ENCODE assay signal across 13 mouse cellular contexts in genomic region chr4:105204071-105204470, GRCm38 (mm10). TPM values are rescaled to one million over a fixed set of nuclear protein-coding genes. Genes with fewer than 3 reads are reported as not detected.
DNase-seq lines count a peak whose midpoint lies in the region; ATAC-seq and TF ChIP-seq lines count a peak whose summit lies in the region.
"Had no signal": no experiment of that assay in that cellular context is flagged by ENCODE, and none has a peak within 500 bp of the region (broad histone marks: within the 10 kb centered on the region; RNA-seq: fewer than 3 reads in every experiment).

No protein-coding gene starts in this region.

- no peak overlapping the region for H3K9ac ChIP-seq in forebrain, embryonic 13.5 days
- H3K9ac ChIP-seq in forebrain, embryonic 11.5 days (ENCODE audit: low read length): no peak overlapping the region
- H3K9ac ChIP-seq in kidney, embryonic 16.5 days (replicated peaks; ENCODE audit: low read length): no peak overlapping the region
- H3K9ac ChIP-seq in embryonic facial prominence, embryonic 15.5 days: no peak overlapping the region
- H3K9ac ChIP-seq in stomach, embryonic 14.5 days (replicated peaks; ENCODE audit: low read depth, low read length): no peak overlapping the region
- H3K9ac ChIP-seq in midbrain, postnatal 0 days (replicated peaks; ENCODE audit: low read length, poor library complexity, severe bottlenecking): no peak overlapping the region

- peaks cover 25% of the 10 kb centered on the region for H3K36me3 ChIP-seq in forebrain, embryonic 13.5 days (ENCODE audit: poor library complexity, severe bottlenecking)
- H3K36me3 ChIP-seq in forebrain, embryonic 11.5 days (ENCODE audit: control insufficient read depth, insufficient read depth, low read length): peaks cover 4% of the 10 kb centered on the region; the same call in 1 of the 2 replicates
- H3K36me3 ChIP-seq in kidney, embryonic 16.5 days (ENCODE audit: insufficient read depth, low read length): peaks cover 11% of the 10 kb centered on the region
- peaks cover 12% of the 10 kb centered on the region for H3K36me3 ChIP-seq in embryonic facial prominence, embryonic 15.5 days
- peaks cover 8% of the 10 kb centered on the region for H3K36me3 ChIP-seq in stomach, embryonic 14.5 days (ENCODE audit: control insufficient read depth, insufficient read depth, low read length)
- H3K36me3 ChIP-seq in midbrain, postnatal 0 days (ENCODE audit: insufficient read depth, low read length): no peaks in the 10 kb centered on the region

- no peak for TF ChIP-seq CTCF in midbrain, postnatal 0 days (IDR thresholded peaks at IDR 0.05)

- DNase-seq in forebrain, embryonic 11.5 days (ENCODE audit: low spot score): no peak
- DNase-seq in kidney, adult 18-20 months: no peak
- DNase-seq in midbrain, postnatal 0 days (ENCODE audit: low spot score): no peak
- DNase-seq in urinary bladder, postnatal 25 days (ENCODE audit: low spot score): no peak
- DNase-seq: cerebellum, adult 11 months; gastrocnemius, postnatal 10 days; kidney, adult 11 months; right cerebral cortex, postnatal 14 days; thymus, postnatal 25 days had no signal

- peaks cover 74% of the 10 kb centered on the region for H3K4me1 ChIP-seq in forebrain, embryonic 13.5 days
- peaks cover 12% of the 10 kb centered on the region; the same call in 1 of the 2 replicates for H3K4me1 ChIP-seq in forebrain, embryonic 11.5 days (replicated peaks; ENCODE audit: control insufficient read depth, insufficient read depth, low read length)
- peaks cover 58% of the 10 kb centered on the region for H3K4me1 ChIP-seq in kidney, embryonic 16.5 days (ENCODE audit: insufficient read depth, low read length)
- peaks cover 78% of the 10 kb centered on the region for H3K4me1 ChIP-seq in embryonic facial prominence, embryonic 15.5 days
- H3K4me1 ChIP-seq in stomach, embryonic 14.5 days (ENCODE audit: control insufficient read depth, insufficient read depth, low read length): peaks cover 43% of the 10 kb centered on the region
- no peaks in the 10 kb centered on the region for H3K4me1 ChIP-seq in midbrain, postnatal 0 days (ENCODE audit: insufficient read depth, low read length)

- no peaks in the 10 kb centered on the region for H3K9me3 ChIP-seq in forebrain, embryonic 13.5 days (replicated peaks)
- H3K9me3 ChIP-seq in forebrain, embryonic 11.5 days (ENCODE audit: control insufficient read depth, low read length): no peaks in the 10 kb centered on the region
- H3K9me3 ChIP-seq in kidney, embryonic 16.5 days (ENCODE audit: low read length): no peaks in the 10 kb centered on the region
- no peaks in the 10 kb centered on the region for H3K9me3 ChIP-seq in embryonic facial prominence, embryonic 15.5 days (replicated peaks)
- H3K9me3 ChIP-seq in stomach, embryonic 14.5 days (ENCODE audit: control insufficient read depth, low read depth, low read length): no peaks in the 10 kb centered on the region
- H3K9me3 ChIP-seq in midbrain, postnatal 0 days (ENCODE audit: low read length): no peaks in the 10 kb centered on the region

- H3K27ac ChIP-seq in forebrain, embryonic 13.5 days: peak overlapping the region; percentile 10; the same call in 1 of the 2 replicates
- H3K27ac ChIP-seq in forebrain, embryonic 11.5 days (ENCODE audit: low read depth, low read length): no peak overlapping the region
- peak overlapping the region; percentile 2; the same call in 1 of the 2 replicates for H3K27ac ChIP-seq in kidney, embryonic 16.5 days (ENCODE audit: low read length)
- peak overlapping the region; percentile 63; the same call in 1 of the 2 replicates for H3K27ac ChIP-seq in embryonic facial prominence, embryonic 15.5 days (replicated peaks)
- H3K27ac ChIP-seq in stomach, embryonic 14.5 days (ENCODE audit: low read length): peak overlapping the region; percentile 68; the same call in 1 of the 2 replicates
- H3K27ac ChIP-seq in midbrain, postnatal 0 days (ENCODE audit: low read depth, low read length): no peak overlapping the region

- H3K27me3 ChIP-seq in forebrain, embryonic 13.5 days: no peaks in the 10 kb centered on the region
- H3K27me3 ChIP-seq in forebrain, embryonic 11.5 days (ENCODE audit: control insufficient read depth, insufficient read depth, low read length): no peaks in the 10 kb centered on the region
- H3K27me3 ChIP-seq in kidney, embryonic 16.5 days (ENCODE audit: insufficient read depth, low read length): no peaks in the 10 kb centered on the region
- no peaks in the 10 kb centered on the region for H3K27me3 ChIP-seq in embryonic facial prominence, embryonic 15.5 days
- no peaks in the 10 kb centered on the region for H3K27me3 ChIP-seq in stomach, embryonic 14.5 days (ENCODE audit: control insufficient read depth, insufficient read depth, low read length)
- no peaks in the 10 kb centered on the region for H3K27me3 ChIP-seq in midbrain, postnatal 0 days (ENCODE audit: insufficient read depth, low read length)

- H3K4me2 ChIP-seq in forebrain, embryonic 13.5 days: no peak overlapping the region
- no peak overlapping the region for H3K4me2 ChIP-seq in forebrain, embryonic 11.5 days (ENCODE audit: low read depth, low read length, severe bottlenecking)
- no peak overlapping the region for H3K4me2 ChIP-seq in kidney, embryonic 16.5 days (replicated peaks; ENCODE audit: low read depth, low read length)
- H3K4me2 ChIP-seq in embryonic facial prominence, embryonic 15.5 days (replicated peaks): no peak overlapping the region
- H3K4me2 ChIP-seq in stomach, embryonic 14.5 days (replicated peaks; ENCODE audit: low read depth, low read length): no peak overlapping the region
- H3K4me2 ChIP-seq in midbrain, postnatal 0 days (ENCODE audit: low read depth, low read length, poor library complexity, severe bottlenecking): no peak overlapping the region

- ATAC-seq in forebrain, embryonic 13.5 days: no peak
- ATAC-seq in forebrain, embryonic 11.5 days (replicated peaks; ENCODE audit: low FRiP score): no peak
- no peak for ATAC-seq in kidney, embryonic 16.5 days (ENCODE audit: low FRiP score, low TSS enrichment)
- no peak for ATAC-seq in embryonic facial prominence, embryonic 15.5 days (ENCODE audit: insufficient number of reproducible peaks, low FRiP score, low TSS enrichment, low read depth)
- ATAC-seq in stomach, embryonic 14.5 days (ENCODE audit: insufficient number of reproducible peaks, insufficient read depth, low FRiP score, low read depth): no peak
- no peak for ATAC-seq in midbrain, postnatal 0 days (ENCODE audit: low FRiP score)

- 76% methylated on average over 9 of the region's 9 CpGs for WGBS in forebrain, embryonic 13.5 days
- WGBS in forebrain, embryonic 11.5 days: 78% methylated on average over 9 of the region's 9 CpGs
- 30% methylated on average over 9 of the region's 9 CpGs for WGBS in kidney, embryonic 16.5 days
- 56% methylated on average over 9 of the region's 9 CpGs for WGBS in embryonic facial prominence, embryonic 15.5 days
- 16% methylated on average over 9 of the region's 9 CpGs for WGBS in stomach, embryonic 14.5 days
- 67% methylated on average over 9 of the region's 9 CpGs for WGBS in midbrain, postnatal 0 days

- no peak overlapping the region for H3K4me3 ChIP-seq in forebrain, embryonic 13.5 days
- H3K4me3 ChIP-seq in forebrain, embryonic 11.5 days (ENCODE audit: low read depth, low read length): no peak overlapping the region
- no peak overlapping the region for H3K4me3 ChIP-seq in kidney, embryonic 16.5 days (ENCODE audit: low read length)
- H3K4me3 ChIP-seq in embryonic facial prominence, embryonic 15.5 days (replicated peaks): no peak overlapping the region
- no peak overlapping the region for H3K4me3 ChIP-seq in stomach, embryonic 14.5 days (ENCODE audit: low read depth, low read length)
- no peak overlapping the region for H3K4me3 ChIP-seq in midbrain, postnatal 0 days (ENCODE audit: low read depth, low read length)

RNA-seq across cellular contexts. Expression of gene Plpp3, which starts 46.9 kb away (rescaled TPM):
- 85.7 and 87.9 TPM in 2 replicates for polyA plus RNA-seq in forebrain, embryonic 13.5 days (2015; fragmentation: Nextera tagmentation; extraction: Ambion mirVana)
- polyA plus RNA-seq in forebrain, embryonic 11.5 days (2014; fragmentation: Nextera tagmentation; extraction: Ambion mirVana): 69.9 and 71.6 TPM in 2 replicates
- 69.2 and 76.3 TPM in 2 replicates for polyA plus RNA-seq in kidney, embryonic 16.5 days (2015; fragmentation: Nextera tagmentation; extraction: Ambion mirVana)
- polyA plus RNA-seq in embryonic facial prominence, embryonic 15.5 days (2015; fragmentation: Nextera tagmentation; extraction: Ambion mirVana): 190 and 199 TPM in 2 replicates
- polyA plus RNA-seq in stomach, embryonic 14.5 days (2014; fragmentation: Nextera tagmentation; extraction: Ambion mirVana): 51.1 and 51.9 TPM in 2 replicates
- 121 and 148 TPM in 2 replicates for total RNA-seq in midbrain, postnatal 0 days (2014; rRNA removed)
- 142 and 152 TPM in 2 replicates for polyA plus RNA-seq in midbrain, postnatal 0 days (2015; fragmentation: Nextera tagmentation; extraction: Ambion mirVana)

Comparison
In these comparisons a context has a peak if more than half of its experiments do, and no peak if none do; other contexts are left out.
1. H3K27ac ChIP-seq: peak in forebrain, embryonic 13.5 days (single experiment), kidney, embryonic 16.5 days (single experiment), embryonic facial prominence, embryonic 15.5 days (single experiment) and stomach, embryonic 14.5 days (single experiment); none in forebrain, embryonic 11.5 days (single experiment) and midbrain, postnatal 0 days (single experiment).